Mouse (Mus musculus): ENCODE results near the gene Tbc1d1.

- TF ChIP-seq GATA1 (IDR thresholded peaks at IDR 0.05; ENCODE audit: low read length) (no peak), TAL1 (IDR thresholded peaks at IDR 0.05; ENCODE audit: low read length) (no peak)
Measured at GRCm38 (mm10) chr5:64196866-64197321, 40.8 kb downstream of the Tbc1d1 start.
